Mouse (Mus musculus) forebrain, embryonic 15.5 days (tissue): ENCODE data around the gene Dagla. TPM values are rescaled to one million over a fixed set of nuclear protein-coding genes. Genes with fewer than 3 reads are reported as not detected.

Experiments
- ATAC-seq: fragments of 200-750 bp; cut with Nextera tagmentation; replicated peaks from 2 replicates; pipeline ENCODE4 v1.8.0; 2017; ENCODE audit warnings: mild to moderate bottlenecking, moderate TSS enrichment, moderate library complexity
- H3K27ac ChIP-seq: fragments of 300-500 bp; sonication (generic); replicated peaks from 2 replicates; pipeline ENCODE4 v1.5.1; 2015; ENCODE audit warnings: mild to moderate bottlenecking, inconsistent platforms
- H3K27me3 ChIP-seq: fragments of 300-500 bp; sonication (generic); 2 replicates; pipeline ENCODE4 v1.6.1; 2015; ENCODE audit warnings: inconsistent platforms
- H3K36me3 ChIP-seq: fragments of 300-500 bp; sonication (generic); 2 replicates; pipeline ENCODE4 v1.6.1; 2015; ENCODE audit warnings: mild to moderate bottlenecking, inconsistent platforms
- H3K4me1 ChIP-seq: fragments of 300-500 bp; sonication (generic); 2 replicates; pipeline ENCODE4 v1.6.1; 2015; ENCODE audit warnings: inconsistent platforms
- H3K4me2 ChIP-seq: fragments of 300-500 bp; sonication (generic); replicated peaks from 2 replicates; pipeline ENCODE4 v1.6.1; 2015; ENCODE audit warnings: mild to moderate bottlenecking, inconsistent platforms
- H3K4me3 ChIP-seq: fragments of 300-500 bp; sonication (generic); 2 replicates; pipeline ENCODE4 v1.5.1; 2015; ENCODE audit warnings: mild to moderate bottlenecking, inconsistent platforms
- H3K9ac ChIP-seq: fragments of 300-500 bp; sonication (generic); replicated peaks from 2 replicates; pipeline ENCODE4 v1.6.1; 2015; ENCODE audit warnings: mild to moderate bottlenecking, inconsistent platforms
- H3K9me3 ChIP-seq: fragments of 300-500 bp; sonication (generic); 2 replicates; pipeline ENCODE4 v1.6.1; 2016; ENCODE audit warnings: inconsistent platforms
- WGBS: fragments of 180-500 bp; shearing (Covaris S2); methylation state at CpG from one replicate; pipeline ENCODE4 v1.1.7; 2015; ENCODE audit warnings: mixed read lengths; 5-methylcytosine and 5-hydroxymethylcytosine counted together
- polyA plus RNA-seq: library from polyadenylated mRNA; unstranded; fragments of >200 nt; fragmentation: Nextera tagmentation; extraction: Ambion mirVana; gene quantifications from 2 replicates; pipeline ENCODE4 v1.2.1, GENCODE M21; 2015

Dagla gene
- polyA plus RNA-seq, 1 experiment from 2014 or later: 6.7 TPM

DNA sequence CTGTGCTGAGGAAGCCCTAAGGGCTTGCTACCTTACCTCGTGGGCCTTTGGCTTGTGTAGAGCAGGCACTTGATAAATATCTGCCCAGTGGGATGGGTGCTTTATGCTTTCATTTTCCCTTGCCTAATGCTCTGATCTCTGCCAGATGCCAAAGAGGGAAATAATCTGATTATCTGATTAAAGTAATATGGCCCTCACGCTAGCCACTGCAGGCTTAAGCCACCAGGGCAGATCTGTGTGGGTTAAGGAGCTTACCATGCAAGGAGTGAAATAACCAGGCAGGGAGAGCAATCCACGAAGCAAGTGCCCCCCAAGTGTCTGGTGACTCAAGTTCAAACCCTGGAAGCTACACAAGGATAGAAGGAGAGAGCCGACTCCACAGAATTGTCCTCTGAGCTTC lies 27.0 kb upstream of the Dagla start:
- H3K4me3 ChIP-seq: no peak overlapping the region
- no peaks in the 10 kb centered on the region for H3K27me3 ChIP-seq
- 66% methylated on average over 4 of the region's 4 CpGs for WGBS
- ATAC-seq: no peak
- H3K9me3 ChIP-seq: no peaks in the 10 kb centered on the region
- H3K27ac ChIP-seq: no peak overlapping the region
- no peak overlapping the region for H3K4me2 ChIP-seq
- no peaks in the 10 kb centered on the region for H3K4me1 ChIP-seq
- H3K36me3 ChIP-seq: no peaks in the 10 kb centered on the region
- H3K9ac ChIP-seq: no peak overlapping the region

DNA sequence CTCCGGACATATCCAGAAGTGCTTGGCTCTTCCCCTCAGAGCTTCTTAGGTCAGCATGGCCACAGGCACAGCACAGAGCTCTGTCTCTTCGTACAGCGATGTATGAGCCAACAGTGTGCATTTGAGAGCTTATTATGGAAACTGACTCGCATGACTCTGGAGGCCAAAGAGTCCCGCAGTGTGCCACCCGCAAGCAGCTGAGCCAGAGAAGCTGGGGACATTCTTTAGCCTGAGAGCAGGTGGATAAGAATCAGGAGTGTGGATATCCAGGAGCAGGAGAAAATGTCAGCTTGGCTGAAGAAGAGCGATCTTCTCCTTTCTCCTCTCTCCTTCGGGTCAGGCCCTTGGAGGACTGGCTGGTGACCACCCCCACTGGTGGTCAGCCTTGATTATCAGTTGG lies 24.4 kb upstream of the Dagla start:
- WGBS: 85% methylated on average over 8 of the region's 8 CpGs
- no peak for ATAC-seq
- Histone ChIP-seq H3K4me2 (no peak overlapping the region), H3K27ac (no peak overlapping the region), H3K9ac (no peak overlapping the region), H3K36me3 (no peaks in the 10 kb centered on the region), H3K4me3 (no peak overlapping the region), H3K9me3 (no peaks in the 10 kb centered on the region), H3K4me1 (no peaks in the 10 kb centered on the region), H3K27me3 (no peaks in the 10 kb centered on the region)

DNA sequence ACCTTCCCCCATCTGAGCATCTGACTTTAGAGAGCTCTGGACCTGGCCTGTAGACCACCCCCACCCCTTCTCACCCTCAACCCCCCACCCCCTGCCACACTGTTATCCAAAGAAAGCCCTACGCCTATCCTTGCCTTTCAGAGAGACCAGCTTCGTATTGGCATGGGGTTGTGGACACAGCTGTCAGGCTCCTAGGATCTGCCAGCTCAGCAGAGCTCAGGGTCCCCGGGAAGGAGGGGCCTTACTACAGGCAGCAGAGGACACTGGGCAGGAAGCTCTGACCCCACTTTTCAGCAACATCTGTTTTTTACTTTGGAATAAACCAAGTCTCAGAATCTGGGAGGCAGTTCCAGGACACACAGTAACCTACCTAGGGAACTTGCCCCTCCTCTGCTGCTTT lies 21.9 kb upstream of the Dagla start:
- Histone ChIP-seq H3K9me3 (no peaks in the 10 kb centered on the region), H3K9ac (no peak overlapping the region), H3K4me1 (peaks cover 6% of the 10 kb centered on the region), H3K27ac (no peak overlapping the region), H3K4me3 (no peak overlapping the region), H3K27me3 (no peaks in the 10 kb centered on the region), H3K4me2 (no peak overlapping the region), H3K36me3 (no peaks in the 10 kb centered on the region)
- ATAC-seq: no peak
- WGBS: 62% methylated on average over 3 of the region's 3 CpGs

DNA sequence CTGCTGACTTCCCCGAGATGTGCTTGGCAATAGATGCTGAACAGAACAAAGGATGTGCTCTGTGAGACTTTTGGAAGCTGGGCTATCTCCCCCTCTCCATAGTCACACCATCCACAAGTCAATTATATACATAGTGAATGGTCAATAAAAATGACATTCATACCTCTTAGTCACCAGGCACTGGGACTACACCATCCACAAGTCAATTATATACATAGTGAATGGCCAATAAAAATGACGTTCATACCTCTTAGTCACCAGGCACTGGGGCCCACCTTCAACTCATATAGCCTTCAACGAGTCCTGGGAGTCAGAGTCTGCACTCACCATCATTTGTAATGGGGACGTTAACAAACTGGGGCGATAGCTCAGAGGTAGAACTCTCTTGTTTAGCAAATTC lies 19.2 kb upstream of the Dagla start:
- Histone ChIP-seq H3K4me3 (no peak overlapping the region), H3K4me1 (peaks cover 6% of the 10 kb centered on the region)
- WGBS: 75% methylated on average over 5 of the region's 5 CpGs

DNA sequence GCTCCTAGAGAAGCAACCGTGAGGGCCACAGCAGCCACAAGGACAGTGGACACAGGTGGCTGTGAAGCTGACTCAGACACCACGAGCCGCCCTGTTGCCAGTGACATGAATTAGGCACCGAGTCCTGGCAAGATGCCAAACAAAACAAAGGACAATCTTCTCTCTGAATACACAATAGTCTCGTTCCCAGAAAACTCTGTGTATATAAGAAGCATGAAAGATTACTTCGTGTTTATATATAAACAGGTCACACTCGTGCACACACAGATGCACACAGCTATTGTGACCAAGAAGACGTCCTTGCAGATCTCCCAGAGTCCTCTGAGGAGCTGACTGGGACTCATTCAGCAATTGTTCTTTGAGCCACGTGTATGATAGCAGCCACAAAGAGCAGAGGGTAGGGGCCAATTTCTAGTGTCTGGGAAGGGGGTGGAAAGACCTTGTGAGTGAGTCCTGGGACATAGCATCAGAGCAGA lies 18.7 kb upstream of the Dagla start:
- Histone ChIP-seq H3K36me3 (no peaks in the 10 kb centered on the region), H3K4me1 (peaks cover 6% of the 10 kb centered on the region), H3K4me3 (no peak overlapping the region), H3K9me3 (no peaks in the 10 kb centered on the region), H3K4me2 (no peak overlapping the region), H3K27ac (no peak overlapping the region), H3K27me3 (no peaks in the 10 kb centered on the region), H3K9ac (no peak overlapping the region)
- no peak for ATAC-seq
- WGBS: 11% methylated on average over 9 of the region's 9 CpGs

More for the DNA sequence above, 19.2 kb upstream of the Dagla start:
- ATAC-seq: no peak
- no peak overlapping the region for H3K27ac ChIP-seq
- H3K27me3 ChIP-seq: no peaks in the 10 kb centered on the region
- H3K4me2 ChIP-seq: no peak overlapping the region
- no peak overlapping the region for H3K9ac ChIP-seq
- no peaks in the 10 kb centered on the region for H3K36me3 ChIP-seq
- H3K9me3 ChIP-seq: no peaks in the 10 kb centered on the region

DNA sequence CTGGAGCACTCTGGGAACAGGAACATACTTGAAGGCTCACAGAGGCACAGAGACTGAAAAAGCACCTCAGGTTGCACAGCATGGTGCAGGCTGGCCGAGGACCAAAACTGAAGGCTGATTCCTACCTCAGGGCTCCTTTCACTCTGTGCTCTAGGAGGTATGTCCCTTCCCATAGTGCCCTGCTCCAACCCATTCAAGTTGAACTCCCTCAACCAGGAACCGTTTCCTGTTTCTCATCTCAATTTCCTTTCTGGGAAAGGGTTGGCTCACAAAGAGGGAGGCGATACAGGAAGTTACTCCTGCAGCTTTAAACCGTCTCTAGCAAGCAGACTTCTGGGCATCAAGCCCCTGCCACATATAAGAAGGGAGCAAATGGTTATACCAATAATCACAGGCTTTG lies 13.1 kb upstream of the Dagla start:
- Histone ChIP-seq H3K4me3 (no peak overlapping the region), H3K36me3 (no peaks in the 10 kb centered on the region), H3K27ac (no peak overlapping the region), H3K4me1 (no peaks in the 10 kb centered on the region), H3K27me3 (no peaks in the 10 kb centered on the region), H3K9ac (no peak overlapping the region), H3K4me2 (no peak overlapping the region), H3K9me3 (no peaks in the 10 kb centered on the region)
- WGBS: 71% methylated on average over 4 of the region's 4 CpGs
- no peak for ATAC-seq

DNA sequence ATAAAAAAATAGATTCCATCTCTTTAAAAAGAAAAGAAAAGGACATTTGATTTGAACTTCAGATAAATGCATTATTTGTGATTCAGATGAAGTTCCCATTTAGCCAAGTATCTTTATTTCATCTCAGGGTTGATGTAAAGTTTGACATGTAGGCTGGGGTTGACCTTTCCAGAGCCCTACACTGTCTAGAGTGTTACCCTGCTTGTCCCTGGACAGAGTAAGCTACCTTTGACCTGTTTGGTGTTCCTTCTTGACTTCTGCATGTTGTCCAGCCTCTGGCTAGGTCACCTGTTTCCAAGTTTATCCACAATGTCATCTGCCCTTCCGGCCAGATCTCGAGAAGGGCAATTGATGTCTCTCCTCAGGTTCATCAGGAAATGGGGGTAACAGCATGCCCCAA lies 12.7 kb upstream of the Dagla start:
- Histone ChIP-seq H3K27me3 (no peaks in the 10 kb centered on the region), H3K9ac (no peak overlapping the region)

GRCm38 (mm10) chr19:10316956-10317355 lies 12.3 kb upstream of the Dagla start:
- Histone ChIP-seq H3K27ac (no peak overlapping the region), H3K36me3 (no peaks in the 10 kb centered on the region), H3K4me3 (no peak overlapping the region), H3K9ac (no peak overlapping the region), H3K4me1 (no peaks in the 10 kb centered on the region), H3K9me3 (no peaks in the 10 kb centered on the region), H3K4me2 (no peak overlapping the region), H3K27me3 (no peaks in the 10 kb centered on the region)
- no peak for ATAC-seq
- WGBS: 75% methylated on average over 4 of the region's 4 CpGs

More for the DNA sequence above, 12.7 kb upstream of the Dagla start:
- no peaks in the 10 kb centered on the region for H3K4me1 ChIP-seq
- H3K27ac ChIP-seq: no peak overlapping the region
- no peak for ATAC-seq
- no peak overlapping the region for H3K4me2 ChIP-seq
- no peaks in the 10 kb centered on the region for H3K9me3 ChIP-seq
- no peak overlapping the region for H3K4me3 ChIP-seq
- H3K36me3 ChIP-seq: no peaks in the 10 kb centered on the region
- WGBS: 89% methylated on average over 2 of the region's 2 CpGs

DNA sequence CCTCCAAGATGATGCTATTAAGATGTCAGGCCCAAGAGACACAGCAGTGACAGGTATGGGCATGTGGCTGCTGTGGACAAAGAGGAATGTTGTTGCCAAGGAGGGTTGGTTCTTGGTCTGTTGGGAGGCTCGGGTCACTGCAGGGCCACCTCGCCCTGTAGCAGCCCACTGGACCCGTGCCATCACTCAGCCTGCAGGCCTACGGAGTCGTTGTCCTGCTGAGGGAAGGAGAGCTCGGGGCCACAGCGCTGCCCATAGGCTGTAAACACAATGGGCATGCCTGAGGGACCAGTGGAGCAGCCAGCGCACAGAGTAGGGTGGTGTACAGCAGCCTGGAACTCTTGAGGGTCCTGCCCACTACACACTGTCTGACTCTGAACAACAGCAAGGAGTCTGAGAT lies 7.4 kb upstream of the Dagla start:
- H3K9ac ChIP-seq: no peak overlapping the region
- no peak for ATAC-seq
- H3K27me3 ChIP-seq: no peaks in the 10 kb centered on the region
- H3K4me2 ChIP-seq: no peak overlapping the region
- no peak overlapping the region for H3K27ac ChIP-seq
- 74% methylated on average over 8 of the region's 8 CpGs for WGBS
- no peaks in the 10 kb centered on the region for H3K9me3 ChIP-seq
- no peak overlapping the region for H3K4me3 ChIP-seq
- no peaks in the 10 kb centered on the region for H3K36me3 ChIP-seq
- H3K4me1 ChIP-seq: peaks cover 7% of the 10 kb centered on the region; the same call in 1 of the 2 replicates

DNA sequence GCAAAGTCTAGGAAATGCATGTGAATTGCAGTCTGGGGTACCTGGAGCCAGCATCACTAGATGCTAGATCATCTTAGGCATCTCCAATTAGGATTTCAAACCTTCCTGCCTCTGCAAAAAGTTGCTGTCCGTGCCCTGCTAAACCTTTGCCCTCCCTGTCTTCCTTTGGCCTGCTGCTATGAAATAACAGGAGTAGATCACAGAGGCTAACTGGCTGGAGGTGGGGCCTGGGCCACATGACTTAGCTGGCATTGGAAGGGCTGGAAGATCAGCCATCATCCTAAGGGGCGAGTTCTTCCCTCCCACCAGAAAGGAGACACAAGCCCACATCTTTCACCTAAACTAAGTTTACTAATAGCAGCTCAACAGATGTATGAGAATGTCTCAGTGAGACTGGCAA lies 4.3 kb upstream of the Dagla start:
- Histone ChIP-seq H3K36me3 (no peaks in the 10 kb centered on the region), H3K4me3 (no peak overlapping the region), H3K27me3 (no peaks in the 10 kb centered on the region), H3K9ac (no peak overlapping the region), H3K27ac (no peak overlapping the region), H3K9me3 (no peaks in the 10 kb centered on the region), H3K4me2 (no peak overlapping the region), H3K4me1 (peaks cover 16% of the 10 kb centered on the region)
- 60% methylated on average over 2 of the region's 2 CpGs for WGBS
- ATAC-seq: no peak

- Histone ChIP-seq H3K27ac (peak overlapping the region; percentile 14; the same call in 1 of the 2 replicates), H3K4me2 (no peak overlapping the region), H3K9me3 (no peaks in the 10 kb centered on the region), H3K36me3 (no peaks in the 10 kb centered on the region), H3K4me3 (no peak overlapping the region), H3K4me1 (peaks cover 25% of the 10 kb centered on the region), H3K9ac (no peak overlapping the region), H3K27me3 (no peaks in the 10 kb centered on the region)
- 27% methylated on average over 6 of the region's 6 CpGs for WGBS
- no peak for ATAC-seq
These were observed 3.3 kb upstream of the Dagla start for GRCm38 (mm10) chr19:10307941-10308340.

GRCm38 (mm10) chr19:10307351-10307750 lies 2.7 kb upstream of the Dagla start:
- WGBS: 62% methylated on average over 5 of the region's 5 CpGs
- Histone ChIP-seq H3K36me3 (no peaks in the 10 kb centered on the region), H3K4me2 (no peak overlapping the region), H3K27ac (peak overlapping the region; percentile 14; the same call in 1 of the 2 replicates), H3K4me3 (no peak overlapping the region), H3K9ac (no peak overlapping the region), H3K27me3 (no peaks in the 10 kb centered on the region), H3K4me1 (peaks cover 25% of the 10 kb centered on the region), H3K9me3 (no peaks in the 10 kb centered on the region)
- ATAC-seq: no peak

DNA sequence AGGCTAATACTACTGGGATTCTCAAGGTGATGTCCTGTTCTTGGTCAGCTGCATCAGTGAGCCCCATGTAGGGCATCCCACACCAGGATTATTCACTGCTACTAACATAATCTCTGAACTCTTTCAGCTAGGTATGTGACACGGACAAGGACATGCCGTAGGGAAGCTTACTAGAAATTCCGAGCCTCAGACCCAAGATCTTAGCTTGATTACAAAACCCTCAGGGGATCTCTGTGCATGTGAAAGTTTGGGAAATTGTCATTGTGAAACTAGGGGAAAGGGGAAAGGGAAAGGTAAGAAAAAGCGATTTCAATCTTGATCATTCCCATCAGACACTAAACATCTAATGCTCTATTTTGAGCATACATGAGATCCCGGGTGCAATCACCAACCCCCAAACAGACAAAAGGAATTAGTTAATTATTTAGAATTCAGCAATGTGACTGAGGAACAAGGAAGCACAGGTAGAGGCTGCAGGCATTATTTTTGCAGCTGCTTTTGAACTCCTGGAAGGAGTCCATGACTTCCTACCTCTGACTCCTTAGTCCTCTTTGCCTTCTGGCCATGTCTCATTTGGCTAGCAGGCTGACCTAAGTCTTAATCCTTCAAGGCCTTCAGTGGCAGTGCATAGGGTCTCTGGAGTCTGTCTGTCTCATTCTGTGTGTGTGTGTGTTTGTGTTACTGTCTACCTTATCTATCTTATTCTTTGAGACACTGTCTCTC lies 2.0 kb upstream of the Dagla start:
- Histone ChIP-seq H3K36me3 (no peaks in the 10 kb centered on the region), H3K9ac (no peak overlapping the region), H3K9me3 (no peaks in the 10 kb centered on the region), H3K4me2 (no peak overlapping the region), H3K27ac (0 out of 2 replicates have a peak overlapping the region, but pooled peaks have one; percentile 14), H3K4me1 (peaks cover 25% of the 10 kb centered on the region), H3K27me3 (no peaks in the 10 kb centered on the region), H3K4me3 (no peak overlapping the region)
- no peak for ATAC-seq
- 88% methylated on average over 5 of the region's 5 CpGs for WGBS
